Mouse (Mus musculus): ENCODE results near the gene Bcl7b. TPM values are rescaled to one million over a fixed set of nuclear protein-coding genes. Genes with fewer than 3 reads are reported as not detected.
A peak's percentile ranks its signal among the peaks of the same experiment; 100 is the strongest.

Gene Bcl7b
- total RNA-seq (2018; cell fraction: chromatin; rRNA removed): 10 to 100 TPM in 25 of 26 experiments, 1 to 10 TPM in 1; 9.7 to 32.6 (median 21.1) TPM
- 10 to 100 TPM; 31.0 to 53.9 (median 46.9) TPM for total RNA-seq (2018; cell fraction: cytosol; rRNA removed)
- 10 to 100 TPM; 13.2 to 33.4 (median 23.6) TPM for total RNA-seq (2018; cell fraction: nucleus; rRNA removed)
- 42.0 to 57.3 TPM (median 42.9 TPM) in 3 replicates for polyA plus RNA-seq (2018)

GRCm38 (mm10) chr5:135168063-135169062 lies at the start of gene Bcl7b:
Bcl7b (plus strand) TSS chr5:135168283.
- Histone ChIP-seq H3K27ac (peak within 1 kb of the TSS; percentile 82), H3K36me3 (ENCODE audit: inconsistent target) (peaks cover 22% of the 10 kb centered on the region; the same call in 1 of the 2 replicates), H3K4me3 (ENCODE audit: inconsistent target) (peak within 1 kb of the TSS; percentile 67), H3K79me2 (ENCODE audit: inconsistent target) (peaks cover 45% of the 10 kb centered on the region)
- 3% methylated on average over 95 of the region's 95 CpGs for WGBS (ENCODE audit: missing documents)

- Histone ChIP-seq H3K79me2 (ENCODE audit: inconsistent target) (no peaks in the 10 kb centered on the region), H3K36me3 (ENCODE audit: inconsistent target) (no peaks in the 10 kb centered on the region), H3K4me3 (ENCODE audit: inconsistent target) (no peak overlapping the region), H3K27ac (no peak overlapping the region)
- WGBS (ENCODE audit: missing documents): 24% methylated on average over 6 of the region's 6 CpGs
Observed at GRCm38 (mm10) chr5:135118589-135119081, 49.4 kb upstream of the Bcl7b start.

- H3K79me2 ChIP-seq (ENCODE audit: inconsistent target): no peaks in the 10 kb centered on the region
- no peak overlapping the region for H3K27ac ChIP-seq
- 69% methylated on average over 4 of the region's 4 CpGs for WGBS (ENCODE audit: missing documents)
- no peaks in the 10 kb centered on the region for H3K36me3 ChIP-seq (ENCODE audit: inconsistent target)
- H3K4me3 ChIP-seq (ENCODE audit: inconsistent target): no peak overlapping the region
Observed at GRCm38 (mm10) chr5:135120753-135121152, 47.3 kb upstream of the Bcl7b start.

GRCm38 (mm10) chr5:135126121-135126520 lies 42.0 kb upstream of the Bcl7b start:
- Histone ChIP-seq H3K27ac (no peak overlapping the region), H3K4me3 (ENCODE audit: inconsistent target) (no peak overlapping the region), H3K36me3 (ENCODE audit: inconsistent target) (no peaks in the 10 kb centered on the region), H3K79me2 (ENCODE audit: inconsistent target) (no peaks in the 10 kb centered on the region)
- WGBS (ENCODE audit: missing documents): 85% methylated on average over 6 of the region's 6 CpGs

GRCm38 (mm10) chr5:135127669-135128068 lies 40.4 kb upstream of the Bcl7b start:
- Histone ChIP-seq H3K36me3 (ENCODE audit: inconsistent target) (no peaks in the 10 kb centered on the region), H3K79me2 (ENCODE audit: inconsistent target) (no peaks in the 10 kb centered on the region), H3K27ac (no peak overlapping the region), H3K4me3 (ENCODE audit: inconsistent target) (no peak overlapping the region)
- 20% methylated on average over 6 of the region's 6 CpGs for WGBS (ENCODE audit: missing documents)

- 85% methylated on average over 4 of the region's 4 CpGs for WGBS (ENCODE audit: missing documents)
- Histone ChIP-seq H3K79me2 (ENCODE audit: inconsistent target) (no peaks in the 10 kb centered on the region), H3K4me3 (ENCODE audit: inconsistent target) (no peak overlapping the region), H3K27ac (no peak overlapping the region), H3K36me3 (ENCODE audit: inconsistent target) (no peaks in the 10 kb centered on the region)
Observed at GRCm38 (mm10) chr5:135129747-135130146, 38.3 kb upstream of the Bcl7b start.

GRCm38 (mm10) chr5:135133736-135134405 lies 34.2 kb upstream of the Bcl7b start:
- H3K27ac ChIP-seq: peak overlapping the region; percentile 21; the same call in 1 of the 2 replicates
- 10% methylated on average over 26 of the region's 26 CpGs for WGBS (ENCODE audit: missing documents)
- H3K79me2 ChIP-seq (ENCODE audit: inconsistent target): no peaks in the 10 kb centered on the region
- peak overlapping the region; percentile 28 for H3K4me3 ChIP-seq (ENCODE audit: inconsistent target)
- no peaks in the 10 kb centered on the region for H3K36me3 ChIP-seq (ENCODE audit: inconsistent target)

- Histone ChIP-seq H3K36me3 (ENCODE audit: inconsistent target) (no peaks in the 10 kb centered on the region), H3K27ac (peak overlapping the region; percentile 21; the same call in 1 of the 2 replicates), H3K79me2 (ENCODE audit: inconsistent target) (no peaks in the 10 kb centered on the region), H3K4me3 (ENCODE audit: inconsistent target) (peak overlapping the region; percentile 28)
- WGBS (ENCODE audit: missing documents): 13% methylated on average over 8 of the region's 8 CpGs
Observed at GRCm38 (mm10) chr5:135134534-135134933, 33.5 kb upstream of the Bcl7b start.

- no peaks in the 10 kb centered on the region for H3K79me2 ChIP-seq (ENCODE audit: inconsistent target)
- WGBS (ENCODE audit: missing documents): 96% methylated on average over 2 of the region's 2 CpGs
- H3K4me3 ChIP-seq (ENCODE audit: inconsistent target): no peak overlapping the region
- H3K27ac ChIP-seq: no peak overlapping the region
- H3K36me3 ChIP-seq (ENCODE audit: inconsistent target): no peaks in the 10 kb centered on the region
Observed at GRCm38 (mm10) chr5:135139881-135140280, 28.2 kb upstream of the Bcl7b start.

- WGBS (ENCODE audit: missing documents): 77% methylated on average over 4 of the region's 4 CpGs
- no peak overlapping the region for H3K4me3 ChIP-seq (ENCODE audit: inconsistent target)
- no peaks in the 10 kb centered on the region for H3K36me3 ChIP-seq (ENCODE audit: inconsistent target)
- H3K79me2 ChIP-seq (ENCODE audit: inconsistent target): no peaks in the 10 kb centered on the region
- H3K27ac ChIP-seq: no peak overlapping the region
Observed at GRCm38 (mm10) chr5:135144469-135144868, 23.6 kb upstream of the Bcl7b start.

- Histone ChIP-seq H3K4me3 (ENCODE audit: inconsistent target) (no peak overlapping the region), H3K27ac (no peak overlapping the region), H3K79me2 (ENCODE audit: inconsistent target) (peaks cover 8% of the 10 kb centered on the region; the same call in 1 of the 2 replicates), H3K36me3 (ENCODE audit: inconsistent target) (no peaks in the 10 kb centered on the region)
- WGBS (ENCODE audit: missing documents): 15% methylated on average over 3 of the region's 3 CpGs
Observed at GRCm38 (mm10) chr5:135145532-135145931, 22.6 kb upstream of the Bcl7b start.

- H3K79me2 ChIP-seq (ENCODE audit: inconsistent target): peaks cover 12% of the 10 kb centered on the region; the same call in 1 of the 2 replicates
- H3K36me3 ChIP-seq (ENCODE audit: inconsistent target): no peaks in the 10 kb centered on the region
- H3K27ac ChIP-seq: no peak overlapping the region
- no peak overlapping the region for H3K4me3 ChIP-seq (ENCODE audit: inconsistent target)
Observed at GRCm38 (mm10) chr5:135145955-135146354, 22.1 kb upstream of the Bcl7b start.

GRCm38 (mm10) chr5:135148715-135149052 lies 19.4 kb upstream of the Bcl7b start:
- under 1% methylated on average over 13 of the region's 13 CpGs for WGBS (ENCODE audit: missing documents)
- Histone ChIP-seq H3K36me3 (ENCODE audit: inconsistent target) (no peaks in the 10 kb centered on the region), H3K79me2 (ENCODE audit: inconsistent target) (peaks cover 15% of the 10 kb centered on the region; the same call in 1 of the 2 replicates), H3K4me3 (ENCODE audit: inconsistent target) (peak overlapping the region; percentile 59), H3K27ac (peak overlapping the region; percentile 83)

- H3K27ac ChIP-seq: peak within 1 kb of the TSS; percentile 83
- under 1% methylated on average over 50 of the region's 63 CpGs for WGBS (ENCODE audit: missing documents)
- no peaks in the 10 kb centered on the region for H3K36me3 ChIP-seq (ENCODE audit: inconsistent target)
Observed at GRCm38 (mm10) chr5:135149053-135149819, 18.8 kb upstream of the Bcl7b start, which contains the start of gene Tbl2. Tbl2 (plus strand) TSS chr5:135149657.

More at GRCm38 (mm10) chr5:135149053-135149819, 18.8 kb upstream of the Bcl7b start, which contains the start of gene Tbl2:
- peak within 1 kb of the TSS; percentile 87 for H3K4me3 ChIP-seq (ENCODE audit: inconsistent target)
- peaks cover 15% of the 10 kb centered on the region; the same call in 1 of the 2 replicates for H3K79me2 ChIP-seq (ENCODE audit: inconsistent target)

Measured in macrophage (primary cell).